Mouse (Mus musculus): Measurements from ENCODE around the gene Gm3336. TPM values are rescaled to one million over a fixed set of nuclear protein-coding genes. Genes with fewer than 3 reads are reported as not detected.

The Gm3336 gene
- total RNA-seq (2012; rRNA removed) (0.25 and 0.34 TPM in 2 replicates), total RNA-seq (2014; rRNA removed) (0.31 TPM in 1 of 2 replicates, not detected in the other), polyA plus RNA-seq (2012; ENCODE audit: insufficient read length, low read depth) (0.49 and 0.89 TPM in 2 replicates)

GRCm38 (mm10) chr8:70718297-70718696, at the start of gene Gm3336:
Gene Gm3336 (plus strand): TSS chr8:70718543.
- Histone ChIP-seq H3K36me3 (replicated peaks in 1 of 2; ENCODE audit: control insufficient read depth in 1 of 2, insufficient read depth in 1 of 2, low read length in 1 of 2) (no peaks in the 10 kb centered on the region), H3K79me2 (replicated peaks; ENCODE audit: control insufficient read depth, extremely low read depth, insufficient read depth, poor library complexity, severe bottlenecking) (no peaks in the 10 kb centered on the region), H3K4me2 (ENCODE audit: insufficient read depth, low read depth, poor library complexity, severe bottlenecking) (peak within 1 kb of the TSS; percentile 4; the same call in 1 of the 2 replicates), H3K9me3 (replicated peaks; ENCODE audit: low read length) (no peaks in the 10 kb centered on the region), H3K9ac (ENCODE audit: insufficient read depth, low read depth) (no peak within 1 kb of the TSS), H3K27ac (ENCODE audit: insufficient read depth, low read depth) (no peak within 1 kb of the TSS), H3K27me3 (replicated peaks) (peaks cover 13% of the 10 kb centered on the region), H3K4me1 (ENCODE audit: control insufficient read depth in 1 of 2, insufficient read depth in 2 of 2) (peaks cover 2 to 23% of the 10 kb centered on the region in 2 experiments), H3K4me3 (replicated peaks in 1 of 3; ENCODE audit: low read depth in 2 of 3, low read length in 2 of 3, poor library complexity in 1 of 3) (no peak within 1 kb of the TSS)
- TF ChIP-seq CTCF (conservative IDR thresholded peaks at IDR 0.05 in 1 of 2, IDR thresholded peaks at IDR 0.05 in 1 of 2; ENCODE audit: low read depth in 2 of 2, low read length in 2 of 2) (peak; percentile 48 to 90; a peak in 3 of 4 replicates), JUN (IDR thresholded peaks at IDR 0.05; ENCODE audit: insufficient read depth, low read depth, low read length) (no peak), ZNF384 (IDR thresholded peaks at IDR 0.05; ENCODE audit: low read depth, low read length) (no peak), NELFE (IDR thresholded peaks at IDR 0.05; ENCODE audit: low read depth, low read length) (peak; percentile 19; the same call in 1 of the 2 replicates), MXI1 (IDR thresholded peaks at IDR 0.05; ENCODE audit: low read depth, low read length) (no peak), ZMIZ1 (IDR thresholded peaks at IDR 0.05; ENCODE audit: low read depth, low read length) (no peak), MYC (IDR thresholded peaks at IDR 0.05; ENCODE audit: low read depth, low read length) (no peak), MAX (IDR thresholded peaks at IDR 0.05; ENCODE audit: low read length) (no peak), RAD21 (IDR thresholded peaks at IDR 0.05; ENCODE audit: low read depth, low read length) (peak; percentile 76), HCFC1 (IDR thresholded peaks at IDR 0.05; ENCODE audit: low read depth, low read length) (no peak), ZKSCAN1 (IDR thresholded peaks at IDR 0.05; ENCODE audit: borderline replicate concordance, low read depth, low read length) (no peak), USF2 (conservative IDR thresholded peaks at IDR 0.05; ENCODE audit: low read depth, low read length) (no peak), POLR2AphosphoS2 (IDR thresholded peaks at IDR 0.05; ENCODE audit: low read depth, low read length) (no peak), GABPA (IDR thresholded peaks at IDR 0.05; ENCODE audit: insufficient replicate concordance, low read depth, low read length) (no peak), PAX5 (IDR thresholded peaks at IDR 0.05; ENCODE audit: low read length) (no peak), SMC3 (IDR thresholded peaks at IDR 0.05; ENCODE audit: low read depth, low read length) (peak; percentile 83), POLR2A (IDR thresholded peaks at IDR 0.05; ENCODE audit: low read depth, low read length) (no peak), EP300 (IDR thresholded peaks at IDR 0.05; ENCODE audit: low read length) (no peak), TBP (conservative IDR thresholded peaks at IDR 0.05; ENCODE audit: low read depth, low read length) (no peak), RCOR1 (conservative IDR thresholded peaks at IDR 0.05; ENCODE audit: low read depth, low read length) (no peak), MAFK (IDR thresholded peaks at IDR 0.05; ENCODE audit: insufficient replicate concordance, low read length) (no peak), IRF4 (IDR thresholded peaks at IDR 0.05; ENCODE audit: low read depth, low read length) (peak; percentile 29; the same call in 1 of the 2 replicates), BHLHE40 (IDR thresholded peaks at IDR 0.05; ENCODE audit: low read depth, low read length) (no peak), UBTF (IDR thresholded peaks at IDR 0.05; ENCODE audit: low read depth, low read length) (no peak), CHD2 (IDR thresholded peaks at IDR 0.05; ENCODE audit: low read length) (no peak), KAT2A (IDR thresholded peaks at IDR 0.05; ENCODE audit: insufficient replicate concordance, low read length) (no peak), ELF1 (IDR thresholded peaks at IDR 0.05; ENCODE audit: low read depth, low read length) (peak; percentile 35; the same call in 1 of the 2 replicates), JUND (conservative IDR thresholded peaks at IDR 0.05; ENCODE audit: low read depth, low read length) (no peak), SIN3A (IDR thresholded peaks at IDR 0.05; ENCODE audit: low read length) (no peak), ZC3H11A (IDR thresholded peaks at IDR 0.05; ENCODE audit: low read depth, low read length) (peak; percentile 28; the same call in 1 of the 2 replicates), ETS1 (conservative IDR thresholded peaks at IDR 0.05; ENCODE audit: low read depth, low read length) (no peak), USF1 (IDR thresholded peaks at IDR 0.05; ENCODE audit: low read depth, low read length) (no peak), NRF1 (IDR thresholded peaks at IDR 0.05; ENCODE audit: low read depth, low read length) (peak; percentile 53; the same call in 1 of the 2 replicates), TCF12 (IDR thresholded peaks at IDR 0.05; ENCODE audit: low read depth, low read length) (peak; percentile 64), E2F4 (IDR thresholded peaks at IDR 0.05; ENCODE audit: insufficient replicate concordance, low read depth, low read length) (no peak), CHD1 (IDR thresholded peaks at IDR 0.05; ENCODE audit: low read depth, low read length) (no peak), MEF2A (IDR thresholded peaks at IDR 0.05; ENCODE audit: borderline replicate concordance, low read depth, low read length) (no peak), MAZ (IDR thresholded peaks at IDR 0.05; ENCODE audit: low read depth, low read length) (no peak)
- dilution Hi-C loops (cut with MboI; ENCODE audit: extremely low pct_ligation_motif_present, extremely low pct_unique_long_range_greater_than_20kb, low sequenced_read_pairs) (no loop called here), in situ Hi-C loops (cut with MboI; ENCODE audit: low pct_ligation_motif_present, low pct_unique_long_range_greater_than_20kb, low sequenced_read_pairs) (loop anchor here (5.0 to 10.0 kb wide), 3 partner anchors 34 to 127 kb away; partner anchors contain the start of genes Pgpep1 and Rab3a)
- DNase-seq (ENCODE audit: extremely low read depth) = no peak

Measured in CH12.LX (cell line).